Mouse (Mus musculus) stomach, embryonic 14.5 days (tissue): ENCODE data around the gene Tmem219. TPM values are rescaled to one million over a fixed set of nuclear protein-coding genes. Genes with fewer than 3 reads are reported as not detected.

ENCODE experiments used
- ATAC-seq: fragments of 200-750 bp; cut with Nextera tagmentation; 2 replicates; pipeline ENCODE4 v1.8.0; 2017; ENCODE audit warnings: low read depth, moderate TSS enrichment; ENCODE audit not compliant: insufficient number of reproducible peaks, insufficient read depth, low FRiP score
- H3K27ac ChIP-seq: fragments of 300-500 bp; sonication (generic); 2 replicates; pipeline ENCODE4 v1.5.1; 2014; ENCODE audit warnings: mild to moderate bottlenecking, low read length, moderate library complexity, mixed read lengths
- H3K27me3 ChIP-seq: fragments of 300-500 bp; sonication (generic); 2 replicates; pipeline ENCODE4 v1.6.1; 2014; ENCODE audit warnings: low read length, control low read depth, mixed read lengths; ENCODE audit not compliant: control insufficient read depth, insufficient read depth
- H3K36me3 ChIP-seq: fragments of 300-500 bp; sonication (generic); 2 replicates; pipeline ENCODE4 v1.6.1; 2014; ENCODE audit warnings: mild to moderate bottlenecking, control low read depth, low read length, moderate library complexity, mixed read lengths; ENCODE audit not compliant: control insufficient read depth, insufficient read depth
- H3K4me1 ChIP-seq: fragments of 300-500 bp; sonication (generic); 2 replicates; pipeline ENCODE4 v1.6.1; 2014; ENCODE audit warnings: low read length, control low read depth, mixed read lengths; ENCODE audit not compliant: control insufficient read depth, insufficient read depth
- H3K4me2 ChIP-seq: fragments of 300-500 bp; sonication (generic); replicated peaks from 2 replicates; pipeline ENCODE4 v1.6.1; 2014; ENCODE audit warnings: low read depth, low read length, control low read depth
- H3K4me3 ChIP-seq: fragments of 300-500 bp; sonication (generic); 2 replicates; pipeline ENCODE4 v1.5.1; 2014; ENCODE audit warnings: low read depth, low read length, control low read depth
- H3K9ac ChIP-seq: fragments of 300-500 bp; sonication (generic); replicated peaks from 2 replicates; pipeline ENCODE4 v1.6.1; 2014; ENCODE audit warnings: low read depth, mild to moderate bottlenecking, control low read depth, low read length, moderate library complexity, mixed read lengths
- H3K9me3 ChIP-seq: fragments of 300-500 bp; sonication (generic); 2 replicates; pipeline ENCODE4 v1.6.1; 2016; ENCODE audit warnings: low read depth, low read length, control low read depth; ENCODE audit not compliant: control insufficient read depth
- WGBS: fragments of 180-500 bp; shearing (Covaris S2); extraction: QIAGEN DNeasy Blood & Tissue Kit; methylation state at CpG from one replicate; pipeline ENCODE4 v1.1.7; 2014; 5-methylcytosine and 5-hydroxymethylcytosine counted together
- polyA plus RNA-seq: library from polyadenylated mRNA; unstranded; fragments of >200 nt; fragmentation: Nextera tagmentation; extraction: Ambion mirVana; gene quantifications from 2 replicates; pipeline ENCODE4 v1.2.1, GENCODE M21; 2014

The Tmem219 gene
- 29.5 and 33.4 TPM in 2 replicates for polyA plus RNA-seq

GRCm38 (mm10) chr7:126922624-126923060 is at the start of gene Tmem219:
TSS of gene Tmem219 (minus strand) at chr7:126922917.
- 26% methylated on average over 5 of the region's 5 CpGs for WGBS
- peak; percentile 75 for ATAC-seq

GRCm38 (mm10) chr7:126967361-126967760 is 44.6 kb upstream of the Tmem219 start:
- no peak overlapping the region for H3K9ac ChIP-seq
- no peak overlapping the region for H3K27ac ChIP-seq
- H3K4me1 ChIP-seq, result no peaks in the 10 kb centered on the region
- no peak overlapping the region for H3K4me3 ChIP-seq
- 54% methylated on average over 6 of the region's 6 CpGs for WGBS
- H3K27me3 ChIP-seq, result no peaks in the 10 kb centered on the region
- ATAC-seq, result no peak
- H3K4me2 ChIP-seq, result no peak overlapping the region
- no peaks in the 10 kb centered on the region for H3K9me3 ChIP-seq
- H3K36me3 ChIP-seq, result no peaks in the 10 kb centered on the region

More at GRCm38 (mm10) chr7:126922624-126923060, at the start of gene Tmem219:
- Histone ChIP-seq H3K27ac (peak within 1 kb of the TSS; percentile 46), H3K36me3 (no peaks in the 10 kb centered on the region), H3K27me3 (no peaks in the 10 kb centered on the region), H3K9ac (no peak within 1 kb of the TSS), H3K4me1 (no peaks in the 10 kb centered on the region), H3K9me3 (no peaks in the 10 kb centered on the region), H3K4me2 (no peak within 1 kb of the TSS), H3K4me3 (no peak within 1 kb of the TSS)

GRCm38 (mm10) chr7:126965568-126965967 is 42.9 kb upstream of the Tmem219 start:
- ATAC-seq, result no peak
- Histone ChIP-seq H3K27me3 (no peaks in the 10 kb centered on the region), H3K27ac (no peak overlapping the region), H3K4me2 (no peak overlapping the region), H3K9me3 (no peaks in the 10 kb centered on the region), H3K36me3 (no peaks in the 10 kb centered on the region), H3K4me3 (no peak overlapping the region), H3K4me1 (no peaks in the 10 kb centered on the region), H3K9ac (no peak overlapping the region)
- WGBS, result 59% methylated on average over 3 of the region's 3 CpGs

GRCm38 (mm10) chr7:126963548-126964286 is 41.0 kb upstream of the Tmem219 start:
- no peak overlapping the region for H3K9ac ChIP-seq
- no peak for ATAC-seq
- H3K4me3 ChIP-seq, result no peak overlapping the region
- H3K4me1 ChIP-seq, result no peaks in the 10 kb centered on the region
- no peak overlapping the region for H3K4me2 ChIP-seq
- no peaks in the 10 kb centered on the region for H3K9me3 ChIP-seq
- H3K27ac ChIP-seq, result no peak overlapping the region
- no peaks in the 10 kb centered on the region for H3K27me3 ChIP-seq
- WGBS, result 29% methylated on average over 19 of the region's 19 CpGs
- no peaks in the 10 kb centered on the region for H3K36me3 ChIP-seq

- ATAC-seq, result no peak
- no peak overlapping the region for H3K27ac ChIP-seq
- no peak overlapping the region for H3K9ac ChIP-seq
- no peaks in the 10 kb centered on the region for H3K27me3 ChIP-seq
- no peaks in the 10 kb centered on the region for H3K4me1 ChIP-seq
- no peak overlapping the region for H3K4me2 ChIP-seq
- 88% methylated on average over 4 of the region's 4 CpGs for WGBS
- H3K4me3 ChIP-seq, result no peak overlapping the region
- H3K36me3 ChIP-seq, result no peaks in the 10 kb centered on the region
- H3K9me3 ChIP-seq, result no peaks in the 10 kb centered on the region
Observed at GRCm38 (mm10) chr7:126961965-126962364, 39.2 kb upstream of the Tmem219 start.

GRCm38 (mm10) chr7:126961095-126961494 is 38.4 kb upstream of the Tmem219 start:
- ATAC-seq, result no peak
- Histone ChIP-seq H3K9ac (no peak overlapping the region), H3K9me3 (no peaks in the 10 kb centered on the region), H3K4me2 (no peak overlapping the region), H3K4me3 (no peak overlapping the region), H3K36me3 (no peaks in the 10 kb centered on the region), H3K27ac (no peak overlapping the region), H3K4me1 (no peaks in the 10 kb centered on the region), H3K27me3 (no peaks in the 10 kb centered on the region)
- 79% methylated on average over 5 of the region's 5 CpGs for WGBS

- WGBS, result 60% methylated on average over 9 of the region's 9 CpGs
- Histone ChIP-seq H3K27me3 (no peaks in the 10 kb centered on the region), H3K36me3 (no peaks in the 10 kb centered on the region), H3K27ac (no peak overlapping the region), H3K4me2 (no peak overlapping the region), H3K4me1 (no peaks in the 10 kb centered on the region), H3K4me3 (no peak overlapping the region), H3K9ac (no peak overlapping the region), H3K9me3 (no peaks in the 10 kb centered on the region)
- no peak for ATAC-seq
Observed at GRCm38 (mm10) chr7:126959780-126960179, 37.1 kb upstream of the Tmem219 start.

GRCm38 (mm10) chr7:126955125-126955524 is 32.4 kb upstream of the Tmem219 start:
- WGBS, result 62% methylated on average over 3 of the region's 3 CpGs
- H3K27ac ChIP-seq, result no peak overlapping the region

More at GRCm38 (mm10) chr7:126955125-126955524, 32.4 kb upstream of the Tmem219 start:
- Histone ChIP-seq H3K4me1 (peaks cover 4% of the 10 kb centered on the region; the same call in 1 of the 2 replicates), H3K9ac (no peak overlapping the region), H3K9me3 (no peaks in the 10 kb centered on the region), H3K27me3 (peaks cover 15% of the 10 kb centered on the region), H3K4me3 (no peak overlapping the region), H3K4me2 (no peak overlapping the region), H3K36me3 (no peaks in the 10 kb centered on the region)
- no peak for ATAC-seq
